Mouse (Mus musculus) embryonic fibroblast, embryonic 13.5 days (primary cell): Measurements from ENCODE around the gene Fam168b.

ENCODE experiments used
- CTCF ChIP-seq: IDR thresholded peaks from 2 replicates; pipeline ENCODE4 v1.5.1; 2011; ENCODE audit warnings: mild to moderate bottlenecking, control low read depth, low read length, moderate library complexity, borderline replicate concordance; ENCODE audit not compliant: insufficient read depth
- POLR2A ChIP-seq: IDR thresholded peaks from 2 replicates; pipeline ENCODE4 v1.6.1; 2011; ENCODE audit warnings: low read depth, mild to moderate bottlenecking, control low read depth, low read length, moderate library complexity

DNA sequence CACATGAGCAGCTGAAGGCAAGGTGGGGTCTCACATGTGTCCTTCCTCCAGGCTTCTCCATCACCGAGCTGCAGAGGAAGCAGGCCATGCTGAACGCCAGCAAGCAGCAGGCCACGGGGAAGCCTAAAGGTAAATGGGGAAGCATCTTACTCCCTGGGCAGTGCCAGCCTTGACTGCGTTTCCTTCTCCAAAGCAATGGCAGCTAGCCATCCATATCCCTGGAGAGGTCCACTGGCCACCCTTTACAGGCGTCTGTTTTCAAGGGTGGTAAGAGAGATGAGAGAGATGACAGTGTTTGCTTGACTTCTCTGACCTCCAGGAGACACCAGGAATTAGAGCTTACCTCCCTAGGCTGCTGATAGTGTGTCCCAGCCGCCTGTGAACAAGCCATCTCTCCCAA, 31.8 kb downstream of the Fam168b start:
- no peak for TF ChIP-seq CTCF
- no peak for TF ChIP-seq POLR2A
